Mouse (Mus musculus) G1E (cell line): ENCODE measurements at regions not wholly inside any gene's neighbourhood (a gene's known extent, or its start where the extent isn't known, plus 50 kb on each side); places are given as distances from the start of the nearest gene placed in this dataset.

Source experiments
- ATAC-seq: 2 replicates; pipeline ENCODE4 v1.8.0; 2016; ENCODE audit warnings: mild to moderate bottlenecking; ENCODE audit not compliant: insufficient number of reproducible peaks, poor library complexity, low FRiP score, severe bottlenecking; ENCODE audit errors: extremely low read depth
- DNase-seq: peaks from one replicate; pipeline ENCODE4 v3.0.0; 2012; ENCODE audit warnings: low spot score
- H3K27me3 ChIP-seq: 2 replicates; pipeline ENCODE4 v1.6.1; 2012; ENCODE audit warnings: mild to moderate bottlenecking, low read length, inconsistent platforms; ENCODE audit not compliant: insufficient read depth
- H3K36me3 ChIP-seq: replicated peaks from 2 replicates; pipeline ENCODE3; 2012; ENCODE audit warnings: mild to moderate bottlenecking, inconsistent platforms
- H3K4me1 ChIP-seq: 2 replicates; pipeline ENCODE4 v1.6.1; 2012; ENCODE audit warnings: low read depth, low read length, inconsistent platforms, mixed read lengths; ENCODE audit not compliant: insufficient read depth
- H3K4me3 ChIP-seq: 2 replicates; pipeline ENCODE4 v1.5.1; 2012; ENCODE audit warnings: low read depth, mild to moderate bottlenecking, inconsistent platforms, low read length, moderate library complexity, mixed read lengths
- H3K9me3 ChIP-seq: replicated peaks from 2 replicates; pipeline ENCODE4 v1.6.1; 2012; ENCODE audit warnings: inconsistent platforms
- CTCF ChIP-seq: IDR thresholded peaks from 2 replicates; pipeline ENCODE4 v1.5.1; 2012; ENCODE audit warnings: low read depth, low read length, inconsistent platforms, mixed read lengths
- GATA1 ChIP-seq: IDR thresholded peaks from 2 replicates; pipeline ENCODE4 v1.6.1; 2012; ENCODE audit warnings: borderline replicate concordance, low read length, inconsistent platforms, mixed read lengths
- GATA2 ChIP-seq: IDR thresholded peaks from 2 replicates; pipeline ENCODE4 v1.6.1; 2012; ENCODE audit warnings: low read depth, low read length, inconsistent platforms, borderline replicate concordance
- POLR2AphosphoS5 ChIP-seq: IDR thresholded peaks from 2 replicates; pipeline ENCODE4 v1.6.1; 2012; ENCODE audit warnings: low read depth, low read length, inconsistent platforms; ENCODE audit not compliant: insufficient replicate concordance
- TAL1 ChIP-seq: conservative IDR thresholded peaks from 2 replicates; pipeline ENCODE4 v1.6.1; 2012; ENCODE audit warnings: low read depth, low read length, inconsistent platforms, mixed read lengths

- Histone ChIP-seq H3K36me3 (no peaks in the 10 kb centered on the region), H3K27me3 (no peaks in the 10 kb centered on the region), H3K9me3 (peaks cover 94% of the 10 kb centered on the region), H3K4me1 (no peaks in the 10 kb centered on the region), H3K4me3 (no peak overlapping the region)
- ATAC-seq (no peak), DNase-seq (no peak)
- TF ChIP-seq CTCF (no peak), GATA2 (no peak), POLR2AphosphoS5 (no peak), TAL1 (no peak), GATA1 (no peak)
Observed at GRCm38 (mm10) chr4:153707218-153707617, 224.6 kb upstream of the Ajap1 start.

GRCm38 (mm10) chr4:153714995-153715645 is 232.5 kb upstream of the Ajap1 start:
- peaks cover 89% of the 10 kb centered on the region for H3K9me3 ChIP-seq
- TF ChIP-seq CTCF (no peak), POLR2AphosphoS5 (no peak), GATA2 (no peak), TAL1 (no peak), GATA1 (no peak)
- DNase-seq (no peak), ATAC-seq (no peak)
- no peaks in the 10 kb centered on the region for H3K36me3 ChIP-seq
- H3K27me3 ChIP-seq, result no peaks in the 10 kb centered on the region
- H3K4me1 ChIP-seq, result no peaks in the 10 kb centered on the region
- H3K4me3 ChIP-seq, result no peak overlapping the region

GRCm38 (mm10) chr4:153717273-153717672 is 234.7 kb upstream of the Ajap1 start:
- no peaks in the 10 kb centered on the region for H3K36me3 ChIP-seq
- peaks cover 90% of the 10 kb centered on the region for H3K9me3 ChIP-seq
- DNase-seq, result no peak
- no peak overlapping the region for H3K4me3 ChIP-seq
- ATAC-seq, result no peak
- H3K27me3 ChIP-seq, result no peaks in the 10 kb centered on the region
- no peaks in the 10 kb centered on the region for H3K4me1 ChIP-seq
- no peak for TF ChIP-seq POLR2AphosphoS5
- TF ChIP-seq GATA1, result no peak
- no peak for TF ChIP-seq CTCF
- no peak for TF ChIP-seq GATA2
- TF ChIP-seq TAL1, result no peak

GRCm38 (mm10) chr4:153724045-153724444 is 233.0 kb upstream of the A430005L14Rik start:
- DNase-seq (no peak), ATAC-seq (no peak)
- no peak overlapping the region; the same call in 1 of the 2 replicates for H3K4me3 ChIP-seq
- no peak for TF ChIP-seq CTCF
- no peak for TF ChIP-seq GATA2
- no peak for TF ChIP-seq TAL1
- TF ChIP-seq GATA1, result no peak
- no peak for TF ChIP-seq POLR2AphosphoS5
- no peaks in the 10 kb centered on the region; the same call in 1 of the 2 replicates for H3K27me3 ChIP-seq
- H3K4me1 ChIP-seq, result no peaks in the 10 kb centered on the region
- no peaks in the 10 kb centered on the region for H3K36me3 ChIP-seq
- H3K9me3 ChIP-seq, result peaks cover 89% of the 10 kb centered on the region

- H3K9me3 ChIP-seq, result peaks cover 88% of the 10 kb centered on the region
- no peak overlapping the region for H3K4me3 ChIP-seq
- no peaks in the 10 kb centered on the region for H3K4me1 ChIP-seq
- ATAC-seq, result no peak
- no peaks in the 10 kb centered on the region for H3K36me3 ChIP-seq
- H3K27me3 ChIP-seq, result no peaks in the 10 kb centered on the region; the same call in 1 of the 2 replicates
- DNase-seq, result no peak
- no peak for TF ChIP-seq GATA1
- no peak for TF ChIP-seq POLR2AphosphoS5
- no peak for TF ChIP-seq GATA2
- no peak for TF ChIP-seq TAL1
- no peak for TF ChIP-seq CTCF
Observed at GRCm38 (mm10) chr4:153727273-153727672, 229.8 kb upstream of the A430005L14Rik start.

- DNase-seq, result no peak
- Histone ChIP-seq H3K27me3 (no peaks in the 10 kb centered on the region; the same call in 1 of the 2 replicates), H3K9me3 (peaks cover 89% of the 10 kb centered on the region), H3K4me1 (no peaks in the 10 kb centered on the region), H3K4me3 (no peak overlapping the region), H3K36me3 (no peaks in the 10 kb centered on the region)
- TF ChIP-seq TAL1 (no peak), POLR2AphosphoS5 (no peak), GATA2 (no peak), GATA1 (no peak), CTCF (no peak)
- ATAC-seq, result no peak
Observed at GRCm38 (mm10) chr4:153727896-153728422, 229.1 kb upstream of the A430005L14Rik start.
